Mouse (Mus musculus) ES-E14 (cell line): ENCODE data around the gene Il15ra.

ENCODE experiments used
- CHD2 ChIP-seq: IDR thresholded peaks from 2 replicates; pipeline ENCODE4 v1.6.1; 2014; ENCODE audit warnings: mild to moderate bottlenecking, low read depth, low read length, inconsistent platforms
- HCFC1 ChIP-seq: IDR thresholded peaks from 2 replicates; pipeline ENCODE4 v1.6.1; 2012; ENCODE audit warnings: low read length, inconsistent platforms, borderline replicate concordance; ENCODE audit not compliant: insufficient read depth
- ZNF384 ChIP-seq: IDR thresholded peaks from 2 replicates; pipeline ENCODE4 v1.6.1; 2012; ENCODE audit warnings: low read depth, low read length, inconsistent platforms

DNA sequence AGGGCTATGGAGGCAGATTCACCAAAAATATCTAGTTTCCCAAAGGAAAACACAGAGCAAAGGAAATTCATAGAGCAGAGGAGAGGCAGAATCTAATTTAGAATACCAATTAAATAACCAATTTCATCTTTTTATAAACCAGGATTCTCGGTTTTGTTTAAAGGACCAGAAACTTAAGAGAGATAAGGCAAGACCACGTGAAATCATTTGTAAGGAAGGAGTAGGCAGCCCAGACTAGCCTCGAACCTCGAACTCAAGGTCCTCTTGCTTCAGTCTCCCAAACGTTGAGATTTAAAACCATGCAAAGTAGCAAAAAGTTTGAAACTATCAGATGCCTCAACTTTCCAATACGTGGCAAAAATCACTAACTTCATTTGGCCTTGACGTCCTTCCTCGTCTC is 71.3 kb downstream of the Il15ra start:
- TF ChIP-seq ZNF384 (no peak), HCFC1 (no peak), CHD2 (no peak)
